Mouse (Mus musculus): ENCODE results near the gene Tmed8. TPM values are rescaled to one million over a fixed set of nuclear protein-coding genes. Genes with fewer than 3 reads are reported as not detected.

The Tmed8 gene
- polyA plus RNA-seq, 1 experiment, result 5.9 TPM

DNA sequence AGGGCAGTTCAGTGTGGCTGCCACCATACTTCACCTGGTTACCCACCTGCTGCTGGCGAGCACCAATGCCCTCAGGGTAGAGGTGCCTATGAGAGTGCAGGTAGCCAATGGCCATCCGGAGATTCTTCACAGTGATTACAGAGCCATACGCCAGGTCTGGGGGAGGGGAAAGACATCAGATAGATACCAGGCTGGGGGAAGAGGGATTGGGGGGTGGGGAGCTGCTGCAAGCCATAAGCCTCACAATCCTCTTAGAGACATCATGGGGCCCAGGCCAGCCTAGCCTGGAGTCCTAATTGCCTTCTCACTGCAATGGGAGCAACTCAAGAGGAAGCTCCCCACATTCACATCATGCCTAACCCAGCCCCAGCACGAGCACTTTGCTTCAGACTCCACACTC, 73.0 kb downstream of the Tmed8 start:
- 87% methylated on average over 4 of the region's 4 CpGs for WGBS
- DNase-seq, result no peak

DNA sequence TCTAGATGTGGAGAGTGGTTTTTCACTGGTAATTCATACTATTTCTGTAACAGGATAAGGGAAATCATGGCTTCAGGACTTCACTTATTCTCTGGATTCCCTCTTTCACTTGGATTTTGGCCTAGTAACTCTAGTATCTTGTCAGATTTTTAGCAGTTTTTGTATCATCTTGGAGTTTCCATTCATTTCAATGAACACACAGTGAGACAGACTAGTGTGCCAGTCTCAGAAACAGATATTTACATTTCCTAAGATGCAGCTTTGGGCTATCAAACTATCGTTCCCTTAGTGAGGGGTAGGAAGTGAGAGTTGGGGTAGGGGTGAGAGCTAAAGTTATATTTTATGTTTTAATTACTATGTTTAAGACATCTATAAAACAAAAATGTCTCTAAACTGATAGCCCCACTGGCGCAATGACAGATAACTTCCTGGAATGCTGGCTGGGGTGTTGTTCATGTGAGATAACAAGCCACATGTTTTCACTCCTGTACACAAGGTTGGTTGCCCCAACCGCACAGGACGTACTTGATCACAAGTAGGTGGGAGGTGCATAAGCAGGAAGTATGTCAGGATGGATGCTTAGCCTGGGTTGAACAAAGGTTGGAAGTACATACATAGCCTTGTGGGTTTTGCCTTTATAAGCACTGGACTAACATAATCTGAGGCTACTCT, 78.2 kb downstream of the Tmed8 start:
- no peak for DNase-seq
- 81% methylated on average over 4 of the region's 4 CpGs for WGBS
- Histone ChIP-seq H3K4me1 (ENCODE audit: control insufficient read depth, insufficient read depth, low read length) (no peaks in the 10 kb centered on the region), H3K4me3 (replicated peaks; ENCODE audit: extremely low read depth, low read depth, low read length) (no peak overlapping the region)
- TF ChIP-seq POLR2A (IDR thresholded peaks at IDR 0.05; ENCODE audit: borderline replicate concordance, extremely low read depth, low read depth, low read length) (no peak), CTCF (IDR thresholded peaks at IDR 0.05; ENCODE audit: insufficient read depth, low read length) (no peak)

More for the DNA sequence above, 73.0 kb downstream of the Tmed8 start:
- no peak overlapping the region for H3K4me3 ChIP-seq (replicated peaks; ENCODE audit: extremely low read depth, low read depth, low read length)
- H3K4me1 ChIP-seq (ENCODE audit: control insufficient read depth, insufficient read depth, low read length), result no peaks in the 10 kb centered on the region; the same call in 1 of the 2 replicates
- TF ChIP-seq POLR2A (IDR thresholded peaks at IDR 0.05; ENCODE audit: borderline replicate concordance, extremely low read depth, low read depth, low read length), result no peak
- TF ChIP-seq CTCF (IDR thresholded peaks at IDR 0.05; ENCODE audit: insufficient read depth, low read length), result no peak

Other genes with a start within 250 kb of the Tmed8 start
- gene Zdhhc22, start 210.0 kb downstream of the Tmed8 start, polyA plus RNA-seq (2012; rRNA removed), result 0.03 TPM in 1 of 2 replicates, not detected in the other
- gene Tmem63c, start 179.1 kb downstream of the Tmed8 start, polyA plus RNA-seq (2012; rRNA removed), result 0.16 and 0.22 TPM in 2 replicates
- 4.8 and 7.8 TPM in 2 replicates for gene Ngb, start 97.9 kb downstream of the Tmed8 start, polyA plus RNA-seq (2012; rRNA removed)
- 54.5 and 69.7 TPM in 2 replicates for gene Gstz1, start 53.3 kb downstream of the Tmed8 start, polyA plus RNA-seq (2012; rRNA removed)
- 15.1 and 15.7 TPM in 2 replicates for gene Pomt2, start 52.5 kb downstream of the Tmed8 start, polyA plus RNA-seq (2012; rRNA removed)
- not detected in 2 replicates for gene Samd15, start 731 bp downstream of the Tmed8 start, polyA plus RNA-seq (2012; rRNA removed)
- gene Noxred1, start 38.3 kb upstream of the Tmed8 start, polyA plus RNA-seq (2012; rRNA removed), result 0.31 and 0.91 TPM in 2 replicates
- gene Vipas39, start 65.8 kb upstream of the Tmed8 start, polyA plus RNA-seq (2012; rRNA removed), result 17.1 and 23.3 TPM in 2 replicates
- gene Ahsa1, start 66.0 kb upstream of the Tmed8 start, polyA plus RNA-seq (2012; rRNA removed), result 46.6 and 53.5 TPM in 2 replicates
- 0.38 and 0.56 TPM in 2 replicates for gene Ism2, start 99.3 kb upstream of the Tmed8 start, polyA plus RNA-seq (2012; rRNA removed)
- gene Sptlc2, start 187.9 kb upstream of the Tmed8 start, polyA plus RNA-seq (2012; rRNA removed), result 18.6 and 35.0 TPM in 2 replicates
- 8.4 and 11.3 TPM in 2 replicates for gene Slirp, start 243.4 kb upstream of the Tmed8 start, polyA plus RNA-seq (2012; rRNA removed)
- 10.2 and 10.8 TPM in 2 replicates for gene Alkbh1, start 243.6 kb upstream of the Tmed8 start, polyA plus RNA-seq (2012; rRNA removed)

Measured in lung, adult 2 months (tissue).